Comparison of ENCODE assay signal across 7 mouse cellular contexts in genomic region chr14:47298408-47298792, GRCm38 (mm10). TPM values are rescaled to one million over a fixed set of nuclear protein-coding genes. Genes with fewer than 3 reads are reported as not detected.
DNase-seq lines count a peak whose midpoint lies in the region; ATAC-seq lines count a peak whose summit lies in the region.

No protein-coding gene starts in this region.

- H3K4me3 ChIP-seq in megakaryocyte, embryonic 14.5 days (replicated peaks), result peak overlapping the region; percentile 96
- peak overlapping the region; percentile 75 for H3K4me3 ChIP-seq in embryonic facial prominence, embryonic 10.5 days
- H3K4me3 ChIP-seq in neural tube, embryonic 11.5 days (ENCODE audit: low read depth, low read length), result peak overlapping the region; percentile 82

- DNase-seq in embryonic facial prominence, embryonic 10.5 days (ENCODE audit: low spot score), result peak; percentile 89
- peak; percentile 67 for DNase-seq in kidney, postnatal 10 days
- DNase-seq in neural tube, embryonic 11.5 days (ENCODE audit: low spot score), result peak; percentile 83
- no peak for DNase-seq in adrenal gland, postnatal 25 days
- DNase-seq in natural killer cell, adult 2 months (ENCODE audit: low spot score in 2 of 2), result no peak

- ATAC-seq in megakaryocyte, adult 5-6 weeks (ENCODE audit: poor library complexity, severe bottlenecking), result no peak
- peak; percentile 79 for ATAC-seq in neural tube, embryonic 11.5 days (ENCODE audit: insufficient read depth, low FRiP score, low TSS enrichment)

- H3K27me3 ChIP-seq in megakaryocyte, embryonic 14.5 days (replicated peaks), result no peaks in the 10 kb centered on the region
- no peaks in the 10 kb centered on the region for H3K27me3 ChIP-seq in embryonic facial prominence, embryonic 10.5 days (replicated peaks; ENCODE audit: low read depth, poor library complexity, severe bottlenecking)
- no peaks in the 10 kb centered on the region for H3K27me3 ChIP-seq in neural tube, embryonic 11.5 days (ENCODE audit: control insufficient read depth, insufficient read depth, low read length)

- peaks cover 44% of the 10 kb centered on the region for H3K4me1 ChIP-seq in megakaryocyte, embryonic 14.5 days
- peaks cover 23% of the 10 kb centered on the region for H3K4me1 ChIP-seq in embryonic facial prominence, embryonic 10.5 days
- H3K4me1 ChIP-seq in neural tube, embryonic 11.5 days (ENCODE audit: control insufficient read depth, insufficient read depth, low read length), result peaks cover 7% of the 10 kb centered on the region; the same call in 1 of the 2 replicates

- H3K9me3 ChIP-seq in megakaryocyte, embryonic 14.5 days, result no peaks in the 10 kb centered on the region
- H3K9me3 ChIP-seq in embryonic facial prominence, embryonic 10.5 days, result no peaks in the 10 kb centered on the region
- H3K9me3 ChIP-seq in neural tube, embryonic 11.5 days (ENCODE audit: control insufficient read depth, low read length), result no peaks in the 10 kb centered on the region

- peak overlapping the region; percentile 97 for H3K9ac ChIP-seq in neural tube, embryonic 11.5 days (ENCODE audit: low read length)

- H3K4me2 ChIP-seq in neural tube, embryonic 11.5 days (ENCODE audit: low read depth), result peak overlapping the region; percentile 55

- under 1% methylated on average over 38 of the region's 38 CpGs for WGBS in embryonic facial prominence, embryonic 10.5 days
- WGBS in neural tube, embryonic 11.5 days, result under 1% methylated on average over 33 of the region's 38 CpGs

- peaks cover 20% of the 10 kb centered on the region for H3K36me3 ChIP-seq in megakaryocyte, embryonic 14.5 days (replicated peaks; ENCODE audit: low read length)
- H3K36me3 ChIP-seq in embryonic facial prominence, embryonic 10.5 days (replicated peaks), result peaks cover 35% of the 10 kb centered on the region
- H3K36me3 ChIP-seq in neural tube, embryonic 11.5 days (ENCODE audit: control insufficient read depth, insufficient read depth, low read length), result no peaks in the 10 kb centered on the region

- H3K27ac ChIP-seq in embryonic facial prominence, embryonic 10.5 days (replicated peaks), result peak overlapping the region; percentile 99
- peak overlapping the region; percentile 99 for H3K27ac ChIP-seq in neural tube, embryonic 11.5 days (ENCODE audit: low read depth, low read length)

RNA-seq across cellular contexts. Expression of gene Mapk1ip1l, which starts 0.3 kb away (rescaled TPM):
- polyA plus RNA-seq in megakaryocyte, embryonic 14.5 days (2012; ENCODE audit: insufficient read depth, low replicate concordance), result 26.1 and 30.4 TPM in 2 replicates
- total RNA-seq in megakaryocyte, adult 5-6 weeks (2015), result 65.7 and 68.3 TPM in 2 replicates
- 42.3 and 49.4 TPM in 2 replicates for total RNA-seq in megakaryocyte, adult 5-6 weeks (2017)
- polyA plus RNA-seq in embryonic facial prominence, embryonic 10.5 days (2016; fragmentation: Nextera tagmentation; extraction: Ambion mirVana), result 135 and 137 TPM in 2 replicates
- polyA plus RNA-seq in neural tube, embryonic 11.5 days (2014; fragmentation: Nextera tagmentation; extraction: Ambion mirVana), result 99.5 and 101 TPM in 2 replicates
- 60.6 and 77.5 TPM in 2 replicates for total RNA-seq in adrenal gland, postnatal 25 days (2021)

RNA-seq across cellular contexts. Expression of gene Socs4, which starts 21.7 kb away (rescaled TPM):
- 0.18 TPM in 1 of 2 replicates, not detected in the other for polyA plus RNA-seq in megakaryocyte, embryonic 14.5 days (2012; ENCODE audit: insufficient read depth, low replicate concordance)
- total RNA-seq in megakaryocyte, adult 5-6 weeks (2015), result 20.3 and 23.5 TPM in 2 replicates
- total RNA-seq in megakaryocyte, adult 5-6 weeks (2017), result 15.7 and 18.1 TPM in 2 replicates
- polyA plus RNA-seq in embryonic facial prominence, embryonic 10.5 days (2016; fragmentation: Nextera tagmentation; extraction: Ambion mirVana), result 4.2 and 5.6 TPM in 2 replicates
- 5.0 and 7.7 TPM in 2 replicates for polyA plus RNA-seq in neural tube, embryonic 11.5 days (2014; fragmentation: Nextera tagmentation; extraction: Ambion mirVana)
- total RNA-seq in adrenal gland, postnatal 25 days (2021), result 20.1 and 20.6 TPM in 2 replicates

RNA-seq across cellular contexts. Expression of gene Wdhd1, which starts 21.7 kb away (rescaled TPM):
- 1.00 and 2.5 TPM in 2 replicates for polyA plus RNA-seq in megakaryocyte, embryonic 14.5 days (2012; ENCODE audit: insufficient read depth, low replicate concordance)
- 28.1 and 30.4 TPM in 2 replicates for total RNA-seq in megakaryocyte, adult 5-6 weeks (2015)
- 66.9 and 71.0 TPM in 2 replicates for total RNA-seq in megakaryocyte, adult 5-6 weeks (2017)
- polyA plus RNA-seq in embryonic facial prominence, embryonic 10.5 days (2016; fragmentation: Nextera tagmentation; extraction: Ambion mirVana), result 61.3 and 61.5 TPM in 2 replicates
- 37.6 and 40.1 TPM in 2 replicates for polyA plus RNA-seq in neural tube, embryonic 11.5 days (2014; fragmentation: Nextera tagmentation; extraction: Ambion mirVana)
- total RNA-seq in adrenal gland, postnatal 25 days (2021), result 4.8 and 7.5 TPM in 2 replicates

Comparison
In these comparisons a context has a peak if more than half of its experiments do, and no peak if none do; other contexts are left out.
1. DNase-seq: peak in embryonic facial prominence, embryonic 10.5 days (single experiment), kidney, postnatal 10 days (single experiment) and neural tube, embryonic 11.5 days (single experiment); none in adrenal gland, postnatal 25 days (single experiment) and natural killer cell, adult 2 months (0 of 2).
2. RNA of gene Wdhd1, which starts 21.7 kb away (polyA plus RNA-seq): 61.3 to 61.5 TPM in embryonic facial prominence, embryonic 10.5 days and 37.6 to 40.1 TPM in neural tube, embryonic 11.5 days; 1.00 to 2.5 TPM in megakaryocyte, embryonic 14.5 days; every median in the first group is over 10 times any median in the second.
3. Peak in every context shown above with its lines, with median percentiles within 50 percentile points of each other: H3K4me3 ChIP-seq.